Mouse (Mus musculus): ENCODE measurements around the gene Hand2.

Gene Hand2

GRCm38 (mm10) chr8:57342386-57343090, 21.8 kb downstream of the Hand2 start:
- no peak for DNase-seq (ENCODE audit: low spot score in 2 of 2)

GRCm38 (mm10) chr8:57343731-57344315, 23.0 kb downstream of the Hand2 start:
- no peak for DNase-seq (ENCODE audit: low spot score in 2 of 2)

GRCm38 (mm10) chr8:57344956-57345870, 24.4 kb downstream of the Hand2 start:
- DNase-seq (ENCODE audit: low spot score in 2 of 2): no peak

GRCm38 (mm10) chr8:57346371-57346770, 25.6 kb downstream of the Hand2 start:
- no peak for DNase-seq (ENCODE audit: low spot score in 2 of 2)

- no peak for DNase-seq (ENCODE audit: low spot score in 2 of 2)
Measured at GRCm38 (mm10) chr8:57347141-57347540, 26.4 kb downstream of the Hand2 start.

- DNase-seq (ENCODE audit: low spot score in 2 of 2): no peak
Measured at GRCm38 (mm10) chr8:57348251-57348650, 27.5 kb downstream of the Hand2 start.

- DNase-seq (ENCODE audit: low spot score in 2 of 2): no peak
Measured at GRCm38 (mm10) chr8:57348866-57349520, 28.2 kb downstream of the Hand2 start.

GRCm38 (mm10) chr8:57351861-57352260, 31.1 kb downstream of the Hand2 start:
- no peak for DNase-seq (ENCODE audit: low spot score in 2 of 2)

GRCm38 (mm10) chr8:57353346-57354305, 32.8 kb downstream of the Hand2 start:
- no peak for DNase-seq (ENCODE audit: low spot score in 2 of 2)

- DNase-seq (ENCODE audit: low spot score in 2 of 2): no peak
Measured at GRCm38 (mm10) chr8:57354876-57355275, 34.1 kb downstream of the Hand2 start.

- no peak for DNase-seq (ENCODE audit: low spot score in 2 of 2)
Measured at GRCm38 (mm10) chr8:57356529-57357325, 35.9 kb downstream of the Hand2 start.

- DNase-seq (ENCODE audit: low spot score in 2 of 2): no peak
Measured at GRCm38 (mm10) chr8:57360493-57360892, 39.7 kb downstream of the Hand2 start.

GRCm38 (mm10) chr8:57361003-57361805, 40.4 kb downstream of the Hand2 start:
- DNase-seq (ENCODE audit: low spot score in 2 of 2): no peak

GRCm38 (mm10) chr8:57362881-57363280, 42.1 kb downstream of the Hand2 start:
- DNase-seq (ENCODE audit: low spot score in 2 of 2): no peak

- no peak for DNase-seq (ENCODE audit: low spot score in 2 of 2)
Measured at GRCm38 (mm10) chr8:57374044-57374443, 53.3 kb downstream of the Hand2 start.

All from urinary bladder, postnatal 4 days (tissue).